Mouse (Mus musculus) c-Kit-negative CD71-positive TER-119-positive erythroid progenitor cells, embryonic 14.5 days (primary cell): ENCODE measurements around the gene Ldlrad2.

Experiments used
- DNase-seq: peaks from one replicate; pipeline ENCODE4 v3.0.0-alpha.2; 2013; ENCODE audit warnings: low read depth, low spot score

The Ldlrad2 gene

GRCm38 (mm10) chr4:137553466-137553865 lies 20.9 kb downstream of the Ldlrad2 start:
- DNase-seq = no peak

GRCm38 (mm10) chr4:137546003-137546525 lies 28.3 kb downstream of the Ldlrad2 start:
- DNase-seq = no peak

GRCm38 (mm10) chr4:137545568-137545967 lies 28.8 kb downstream of the Ldlrad2 start:
- no peak for DNase-seq

- no peak for DNase-seq
These were observed 31.4 kb downstream of the Ldlrad2 start for GRCm38 (mm10) chr4:137542968-137543367.

- DNase-seq = no peak
These were observed 34.0 kb downstream of the Ldlrad2 start for GRCm38 (mm10) chr4:137540356-137540755.

GRCm38 (mm10) chr4:137527872-137528271 lies 46.5 kb downstream of the Ldlrad2 start:
- no peak for DNase-seq

- no peak for DNase-seq
These were observed 47.0 kb downstream of the Ldlrad2 start for GRCm38 (mm10) chr4:137527368-137527767.

GRCm38 (mm10) chr4:137525426-137525825 lies 48.9 kb downstream of the Ldlrad2 start:
- DNase-seq = no peak
